Mouse (Mus musculus) left cerebral cortex, adult 11 months (tissue): ENCODE results near the gene Togaram1.

Experiments
- DNase-seq: peaks from one replicate; pipeline ENCODE4 v3.0.0; 2022; ENCODE audit warnings: low spot score

The Togaram1 gene

DNA sequence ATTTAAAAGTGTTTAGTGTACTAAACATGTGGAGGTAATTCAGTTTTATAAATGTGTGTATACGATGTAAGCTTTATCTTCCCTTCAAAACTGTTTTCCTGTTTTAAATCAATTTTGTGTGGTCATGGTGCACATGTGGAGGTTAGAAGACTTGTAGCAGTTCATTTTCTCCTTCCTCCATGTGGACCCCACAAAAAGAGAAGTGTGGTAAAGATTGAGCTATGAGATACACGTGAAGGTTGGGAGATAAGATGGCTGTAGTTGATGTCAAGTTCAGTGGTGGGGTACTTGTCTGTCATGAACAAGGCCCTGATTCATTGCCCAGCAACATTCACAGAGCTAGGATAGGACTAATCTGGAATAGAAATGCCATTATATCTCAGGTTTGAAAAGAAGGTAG is 92.6 kb downstream of the Togaram1 start:
- no peak for DNase-seq

- no peak for DNase-seq
Measured at GRCm38 (mm10) chr12:65061082-65061481, 95.5 kb downstream of the Togaram1 start.

DNA sequence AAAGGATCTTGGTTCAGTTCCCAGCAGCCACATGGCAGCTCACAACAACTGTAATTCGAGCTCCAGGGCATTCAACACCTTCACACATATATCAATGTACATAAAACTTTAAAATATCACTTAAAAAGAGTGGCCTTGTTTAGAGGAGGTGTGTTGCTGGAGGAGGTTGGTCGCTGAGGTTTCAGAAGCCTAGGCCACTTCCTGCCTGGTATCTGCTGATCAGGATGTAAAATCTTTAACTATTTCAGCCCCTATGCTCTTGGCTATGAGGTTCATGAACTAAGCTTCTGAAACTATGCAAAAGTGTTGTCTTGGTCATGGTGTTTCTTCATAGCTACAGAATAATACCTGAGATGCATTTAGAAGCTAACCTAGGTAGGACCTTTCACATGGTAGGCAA is 99.6 kb downstream of the Togaram1 start:
- DNase-seq = no peak

GRCm38 (mm10) chr12:65066234-65066633 is 100.6 kb downstream of the Togaram1 start:
- no peak for DNase-seq

GRCm38 (mm10) chr12:65068409-65068808 is 102.8 kb downstream of the Togaram1 start:
- DNase-seq = no peak
